Mouse (Mus musculus): Measurements from ENCODE around the gene Tubgcp2.

- no peak for TF ChIP-seq USF1 (IDR thresholded peaks at IDR 0.05; ENCODE audit: low read depth, low read length)
- TF ChIP-seq CHD1 (IDR thresholded peaks at IDR 0.05; ENCODE audit: low read depth, low read length): no peak
- no peak for TF ChIP-seq CTCF (conservative IDR thresholded peaks at IDR 0.05 in 1 of 2, IDR thresholded peaks at IDR 0.05 in 1 of 2; ENCODE audit: low read depth in 2 of 2, low read length in 2 of 2)
- no peak for TF ChIP-seq MAFK (IDR thresholded peaks at IDR 0.05; ENCODE audit: insufficient replicate concordance, low read length)
- TF ChIP-seq ZNF384 (IDR thresholded peaks at IDR 0.05; ENCODE audit: low read depth, low read length): no peak
- TF ChIP-seq POLR2A (IDR thresholded peaks at IDR 0.05; ENCODE audit: low read depth, low read length): no peak
- TF ChIP-seq KAT2A (IDR thresholded peaks at IDR 0.05; ENCODE audit: insufficient replicate concordance, low read length): no peak
- TF ChIP-seq JUND (conservative IDR thresholded peaks at IDR 0.05; ENCODE audit: low read depth, low read length): no peak
- TF ChIP-seq BHLHE40 (IDR thresholded peaks at IDR 0.05; ENCODE audit: low read depth, low read length): no peak
- no peak for TF ChIP-seq ETS1 (conservative IDR thresholded peaks at IDR 0.05; ENCODE audit: low read depth, low read length)
- TF ChIP-seq EP300 (IDR thresholded peaks at IDR 0.05; ENCODE audit: low read length): no peak
- TF ChIP-seq ZKSCAN1 (IDR thresholded peaks at IDR 0.05; ENCODE audit: borderline replicate concordance, low read depth, low read length): no peak
- no peak for TF ChIP-seq MAX (IDR thresholded peaks at IDR 0.05; ENCODE audit: low read length)
- no peak for TF ChIP-seq POLR2AphosphoS2 (IDR thresholded peaks at IDR 0.05; ENCODE audit: low read depth, low read length)
Measured at GRCm38 (mm10) chr7:139988272-139988671, 48.2 kb downstream of the Tubgcp2 start.

All from CH12.LX (cell line).